Mouse (Mus musculus): ENCODE measurements at regions not wholly inside any gene's neighbourhood (a gene's known extent, or its start where the extent isn't known, plus 50 kb on each side); places are given as distances from the start of the nearest gene placed in this dataset.

- H3K36me3 ChIP-seq (ENCODE audit: control insufficient read depth, insufficient read depth, low read length), result no peaks in the 10 kb centered on the region
Measured at GRCm38 (mm10) chr13:101203463-101203862, 370.2 kb upstream of the Slc30a5 start.

GRCm38 (mm10) chr13:101202565-101203313 is 369.5 kb upstream of the Slc30a5 start:
- H3K27me3 ChIP-seq (ENCODE audit: control insufficient read depth, insufficient read depth, low read length), result no peaks in the 10 kb centered on the region
- no peak overlapping the region for H3K4me3 ChIP-seq (ENCODE audit: low read length)
- H3K4me1 ChIP-seq (ENCODE audit: control insufficient read depth, insufficient read depth, low read length), result no peaks in the 10 kb centered on the region
- 59% methylated on average over 4 of the region's 4 CpGs for WGBS
- no peaks in the 10 kb centered on the region for H3K9me3 ChIP-seq (ENCODE audit: control insufficient read depth, low read length)
- H3K9ac ChIP-seq (ENCODE audit: low read depth, low read length), result no peak overlapping the region
- no peak overlapping the region for H3K4me2 ChIP-seq (replicated peaks; ENCODE audit: low read depth, low read length)
- no peak overlapping the region for H3K27ac ChIP-seq (ENCODE audit: low read depth, low read length)
- no peak for ATAC-seq (ENCODE audit: low FRiP score, low TSS enrichment)
- no peaks in the 10 kb centered on the region for H3K36me3 ChIP-seq (ENCODE audit: control insufficient read depth, insufficient read depth, low read length)

More at GRCm38 (mm10) chr13:101203463-101203862, 370.2 kb upstream of the Slc30a5 start:
- no peak overlapping the region for H3K9ac ChIP-seq (ENCODE audit: low read depth, low read length)
- H3K27ac ChIP-seq (ENCODE audit: low read depth, low read length), result no peak overlapping the region
- H3K4me1 ChIP-seq (ENCODE audit: control insufficient read depth, insufficient read depth, low read length), result no peaks in the 10 kb centered on the region
- H3K4me2 ChIP-seq (replicated peaks; ENCODE audit: low read depth, low read length), result no peak overlapping the region
- ATAC-seq (ENCODE audit: low FRiP score, low TSS enrichment), result no peak
- no peaks in the 10 kb centered on the region for H3K9me3 ChIP-seq (ENCODE audit: control insufficient read depth, low read length)
- no peak overlapping the region for H3K4me3 ChIP-seq (ENCODE audit: low read length)
- H3K27me3 ChIP-seq (ENCODE audit: control insufficient read depth, insufficient read depth, low read length), result no peaks in the 10 kb centered on the region

- no peak overlapping the region for H3K4me3 ChIP-seq (ENCODE audit: low read length)
- H3K36me3 ChIP-seq (ENCODE audit: control insufficient read depth, insufficient read depth, low read length), result no peaks in the 10 kb centered on the region
- H3K27me3 ChIP-seq (ENCODE audit: control insufficient read depth, insufficient read depth, low read length), result no peaks in the 10 kb centered on the region
- no peaks in the 10 kb centered on the region for H3K9me3 ChIP-seq (ENCODE audit: control insufficient read depth, low read length)
- H3K9ac ChIP-seq (ENCODE audit: low read depth, low read length), result no peak overlapping the region
- H3K4me1 ChIP-seq (ENCODE audit: control insufficient read depth, insufficient read depth, low read length), result no peaks in the 10 kb centered on the region
- WGBS, result 76% methylated on average over 7 of the region's 7 CpGs
- H3K27ac ChIP-seq (ENCODE audit: low read depth, low read length), result no peak overlapping the region
- no peak overlapping the region for H3K4me2 ChIP-seq (replicated peaks; ENCODE audit: low read depth, low read length)
- no peak for ATAC-seq (ENCODE audit: low FRiP score, low TSS enrichment)
Measured at GRCm38 (mm10) chr13:101190249-101190830, 357.1 kb upstream of the Slc30a5 start.

GRCm38 (mm10) chr13:101182387-101182786 is 349.2 kb upstream of the Slc30a5 start:
- no peaks in the 10 kb centered on the region for H3K36me3 ChIP-seq (ENCODE audit: control insufficient read depth, insufficient read depth, low read length)
- H3K27me3 ChIP-seq (ENCODE audit: control insufficient read depth, insufficient read depth, low read length), result no peaks in the 10 kb centered on the region
- no peak overlapping the region for H3K27ac ChIP-seq (ENCODE audit: low read depth, low read length)
- WGBS, result 85% methylated on average over 2 of the region's 2 CpGs
- no peak overlapping the region for H3K4me3 ChIP-seq (ENCODE audit: low read length)
- H3K9ac ChIP-seq (ENCODE audit: low read depth, low read length), result no peak overlapping the region
- H3K9me3 ChIP-seq (ENCODE audit: control insufficient read depth, low read length), result no peaks in the 10 kb centered on the region
- no peak for ATAC-seq (ENCODE audit: low FRiP score, low TSS enrichment)
- H3K4me1 ChIP-seq (ENCODE audit: control insufficient read depth, insufficient read depth, low read length), result no peaks in the 10 kb centered on the region
- H3K4me2 ChIP-seq (replicated peaks; ENCODE audit: low read depth, low read length), result no peak overlapping the region

- no peak for ATAC-seq (ENCODE audit: low FRiP score, low TSS enrichment)
- H3K4me2 ChIP-seq (replicated peaks; ENCODE audit: low read depth, low read length), result no peak overlapping the region
- H3K9me3 ChIP-seq (ENCODE audit: control insufficient read depth, low read length), result no peaks in the 10 kb centered on the region
- WGBS, result 84% methylated on average over 8 of the region's 8 CpGs
- no peaks in the 10 kb centered on the region for H3K27me3 ChIP-seq (ENCODE audit: control insufficient read depth, insufficient read depth, low read length)
- H3K4me3 ChIP-seq (ENCODE audit: low read length), result no peak overlapping the region
- no peaks in the 10 kb centered on the region for H3K36me3 ChIP-seq (ENCODE audit: control insufficient read depth, insufficient read depth, low read length)
- H3K27ac ChIP-seq (ENCODE audit: low read depth, low read length), result no peak overlapping the region
- H3K4me1 ChIP-seq (ENCODE audit: control insufficient read depth, insufficient read depth, low read length), result no peaks in the 10 kb centered on the region
- H3K9ac ChIP-seq (ENCODE audit: low read depth, low read length), result no peak overlapping the region
Measured at GRCm38 (mm10) chr13:101175017-101175689, 341.9 kb upstream of the Slc30a5 start.

GRCm38 (mm10) chr13:101161768-101162167 is 328.5 kb upstream of the Slc30a5 start:
- H3K4me3 ChIP-seq (ENCODE audit: low read length), result no peak overlapping the region

GRCm38 (mm10) chr13:101159878-101160277 is 326.7 kb upstream of the Slc30a5 start:
- no peak for ATAC-seq (ENCODE audit: low FRiP score, low TSS enrichment)
- no peaks in the 10 kb centered on the region for H3K9me3 ChIP-seq (ENCODE audit: control insufficient read depth, low read length)
- no peak overlapping the region for H3K4me2 ChIP-seq (replicated peaks; ENCODE audit: low read depth, low read length)
- no peak overlapping the region for H3K4me3 ChIP-seq (ENCODE audit: low read length)
- WGBS, result 45% methylated on average over 3 of the region's 3 CpGs
- no peaks in the 10 kb centered on the region for H3K27me3 ChIP-seq (ENCODE audit: control insufficient read depth, insufficient read depth, low read length)
- H3K9ac ChIP-seq (ENCODE audit: low read depth, low read length), result no peak overlapping the region
- H3K36me3 ChIP-seq (ENCODE audit: control insufficient read depth, insufficient read depth, low read length), result no peaks in the 10 kb centered on the region
- no peaks in the 10 kb centered on the region for H3K4me1 ChIP-seq (ENCODE audit: control insufficient read depth, insufficient read depth, low read length)
- H3K27ac ChIP-seq (ENCODE audit: low read depth, low read length), result no peak overlapping the region

More at GRCm38 (mm10) chr13:101161768-101162167, 328.5 kb upstream of the Slc30a5 start:
- no peaks in the 10 kb centered on the region for H3K9me3 ChIP-seq (ENCODE audit: control insufficient read depth, low read length)
- no peaks in the 10 kb centered on the region for H3K36me3 ChIP-seq (ENCODE audit: control insufficient read depth, insufficient read depth, low read length)
- 72% methylated on average over 2 of the region's 2 CpGs for WGBS
- no peak overlapping the region for H3K27ac ChIP-seq (ENCODE audit: low read depth, low read length)
- no peaks in the 10 kb centered on the region for H3K27me3 ChIP-seq (ENCODE audit: control insufficient read depth, insufficient read depth, low read length)
- no peak overlapping the region for H3K4me2 ChIP-seq (replicated peaks; ENCODE audit: low read depth, low read length)
- no peak overlapping the region for H3K9ac ChIP-seq (ENCODE audit: low read depth, low read length)
- ATAC-seq (ENCODE audit: low FRiP score, low TSS enrichment), result no peak
- H3K4me1 ChIP-seq (ENCODE audit: control insufficient read depth, insufficient read depth, low read length), result no peaks in the 10 kb centered on the region

- Histone ChIP-seq H3K27me3 (ENCODE audit: control insufficient read depth, insufficient read depth, low read length) (no peaks in the 10 kb centered on the region), H3K27ac (ENCODE audit: low read depth, low read length) (no peak overlapping the region), H3K9ac (ENCODE audit: low read depth, low read length) (no peak overlapping the region), H3K4me2 (replicated peaks; ENCODE audit: low read depth, low read length) (no peak overlapping the region), H3K36me3 (ENCODE audit: control insufficient read depth, insufficient read depth, low read length) (no peaks in the 10 kb centered on the region), H3K4me1 (ENCODE audit: control insufficient read depth, insufficient read depth, low read length) (no peaks in the 10 kb centered on the region), H3K9me3 (ENCODE audit: control insufficient read depth, low read length) (no peaks in the 10 kb centered on the region), H3K4me3 (ENCODE audit: low read length) (no peak overlapping the region)
- no peak for ATAC-seq (ENCODE audit: low FRiP score, low TSS enrichment)
Measured at GRCm38 (mm10) chr13:101153760-101154159, 320.5 kb upstream of the Slc30a5 start.

GRCm38 (mm10) chr13:101142761-101143160 is 309.5 kb upstream of the Slc30a5 start:
- Histone ChIP-seq H3K9me3 (ENCODE audit: control insufficient read depth, low read length) (no peaks in the 10 kb centered on the region), H3K4me3 (ENCODE audit: low read length) (no peak overlapping the region), H3K27ac (ENCODE audit: low read depth, low read length) (no peak overlapping the region), H3K36me3 (ENCODE audit: control insufficient read depth, insufficient read depth, low read length) (no peaks in the 10 kb centered on the region), H3K4me2 (replicated peaks; ENCODE audit: low read depth, low read length) (no peak overlapping the region), H3K27me3 (ENCODE audit: control insufficient read depth, insufficient read depth, low read length) (no peaks in the 10 kb centered on the region), H3K9ac (ENCODE audit: low read depth, low read length) (no peak overlapping the region), H3K4me1 (ENCODE audit: control insufficient read depth, insufficient read depth, low read length) (no peaks in the 10 kb centered on the region)
- WGBS, result 65% methylated on average over 3 of the region's 3 CpGs
- ATAC-seq (ENCODE audit: low FRiP score, low TSS enrichment), result no peak
